Mouse (Mus musculus) G1E (cell line): ENCODE data around the gene Mpi.

Source experiments
- CTCF ChIP-seq: IDR thresholded peaks from 2 replicates; pipeline ENCODE4 v1.5.1; 2012; ENCODE audit warnings: low read depth, low read length, inconsistent platforms, mixed read lengths
- GATA1 ChIP-seq: IDR thresholded peaks from 2 replicates; pipeline ENCODE4 v1.6.1; 2012; ENCODE audit warnings: borderline replicate concordance, low read length, inconsistent platforms, mixed read lengths
- GATA2 ChIP-seq: IDR thresholded peaks from 2 replicates; pipeline ENCODE4 v1.6.1; 2012; ENCODE audit warnings: low read depth, low read length, inconsistent platforms, borderline replicate concordance
- POLR2AphosphoS5 ChIP-seq: IDR thresholded peaks from 2 replicates; pipeline ENCODE4 v1.6.1; 2012; ENCODE audit warnings: low read depth, low read length, inconsistent platforms; ENCODE audit not compliant: insufficient replicate concordance
- TAL1 ChIP-seq: conservative IDR thresholded peaks from 2 replicates; pipeline ENCODE4 v1.6.1; 2012; ENCODE audit warnings: low read depth, low read length, inconsistent platforms, mixed read lengths

DNA sequence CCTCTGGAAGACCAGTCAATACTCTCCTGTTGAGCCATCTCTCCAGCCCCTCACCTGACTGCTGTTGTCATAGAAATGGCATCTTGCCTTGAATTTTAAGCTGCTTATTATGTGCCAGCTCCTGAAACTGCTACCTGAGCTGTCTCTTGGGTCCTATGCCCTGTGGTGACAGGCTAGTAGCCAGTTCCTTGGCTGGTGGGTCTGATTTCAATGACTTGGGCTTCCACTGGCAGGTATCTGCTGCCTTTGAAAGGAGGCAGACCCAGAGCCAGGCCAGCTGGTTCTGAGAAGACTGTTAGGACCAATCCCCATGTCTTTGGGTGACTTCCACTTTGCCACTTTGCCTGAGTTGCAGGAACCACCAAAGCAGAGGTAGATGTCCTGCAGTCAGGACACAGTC is 21.8 kb upstream of the Mpi start:
- TF ChIP-seq CTCF = no peak
- no peak for TF ChIP-seq TAL1
- no peak for TF ChIP-seq GATA2
- no peak for TF ChIP-seq POLR2AphosphoS5
- no peak for TF ChIP-seq GATA1
